Mouse (Mus musculus) liver, adult 2 months (tissue): Measurements from ENCODE around the gene Hexim2.

Experiments used
- CTCF ChIP-seq: fragments of 200-500 bp; IDR thresholded peaks from 2 replicates; pipeline ENCODE4 v1.5.1; 2011; ENCODE audit warnings: low read depth, low read length, control low read depth
- POLR2A ChIP-seq: fragments of 200-500 bp; IDR thresholded peaks from 2 replicates; pipeline ENCODE4 v1.6.1; 2011; ENCODE audit warnings: low read length, control low read depth; ENCODE audit not compliant: insufficient read depth; ENCODE audit errors: extremely low read depth

GRCm38 (mm10) chr11:103120315-103120714 lies 11.9 kb upstream of the Hexim2 start:
- TF ChIP-seq POLR2A (no peak), CTCF (no peak)
